Mouse (Mus musculus) activated CD4-positive, CD25-positive, alpha-beta regulatory T cell, adult 9 weeks (primary cell): ENCODE results near the gene Olfr115. TPM values are rescaled to one million over a fixed set of nuclear protein-coding genes. Genes with fewer than 3 reads are reported as not detected.

Source experiments
- polyA plus RNA-seq: library from polyadenylated mRNA; unstranded; fragments of 100-300 nt; shearing (Covaris generic); gene quantifications from one replicate; pipeline ENCODE4 v1.2.1, GENCODE M21; 2017

Gene Olfr115
- polyA plus RNA-seq: not detected

DNA sequence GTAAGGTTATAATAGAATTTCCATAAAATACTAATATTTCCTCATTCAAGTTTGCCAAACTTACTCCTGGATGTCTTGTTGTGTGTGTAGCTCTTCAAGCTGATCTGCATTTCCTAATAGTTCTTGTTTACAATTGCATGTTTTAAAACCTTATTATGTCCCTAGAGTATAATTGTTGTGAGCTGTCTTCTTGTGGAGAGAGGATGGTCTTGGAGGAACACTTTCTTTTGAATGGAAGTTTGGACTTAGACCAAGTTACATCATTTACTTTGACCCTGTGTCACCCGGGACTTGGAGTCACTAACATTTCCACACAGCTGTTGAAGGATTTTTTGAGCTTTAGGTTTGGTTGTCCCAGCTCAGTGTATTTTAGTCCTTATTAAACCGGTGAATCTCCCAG, at the start of gene Olfr115, which contains the start of gene Olfr116:
TSS of gene Olfr115 (minus strand) at position 101 of the 400 bp plus-strand sequence.
TSS of gene Olfr116 (minus strand) at position 191 of the 400 bp plus-strand sequence.

DNA sequence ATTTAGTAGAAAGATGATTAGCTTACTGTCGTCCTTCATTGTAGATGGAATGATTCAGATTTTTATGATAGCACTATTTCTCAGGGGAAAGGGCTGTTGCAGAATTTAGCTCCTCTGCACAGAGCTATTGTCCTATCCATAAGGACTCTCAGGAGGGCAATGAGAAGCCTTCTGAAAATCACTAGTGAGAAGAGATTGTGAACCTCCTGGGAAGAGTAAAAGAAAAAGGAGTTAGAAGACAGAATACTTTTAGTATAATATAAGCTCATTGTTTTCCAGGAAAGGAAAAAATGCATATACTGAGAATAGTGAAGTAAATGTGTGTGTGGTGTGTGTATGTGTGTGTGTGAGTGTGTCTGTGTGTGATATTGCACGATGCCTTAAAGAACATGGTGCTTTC, 39.8 kb upstream of the Olfr115 start, which contains the start of gene Olfr118:
TSS of gene Olfr118 (plus strand) at position 301 of the 400 bp plus-strand sequence.

DNA sequence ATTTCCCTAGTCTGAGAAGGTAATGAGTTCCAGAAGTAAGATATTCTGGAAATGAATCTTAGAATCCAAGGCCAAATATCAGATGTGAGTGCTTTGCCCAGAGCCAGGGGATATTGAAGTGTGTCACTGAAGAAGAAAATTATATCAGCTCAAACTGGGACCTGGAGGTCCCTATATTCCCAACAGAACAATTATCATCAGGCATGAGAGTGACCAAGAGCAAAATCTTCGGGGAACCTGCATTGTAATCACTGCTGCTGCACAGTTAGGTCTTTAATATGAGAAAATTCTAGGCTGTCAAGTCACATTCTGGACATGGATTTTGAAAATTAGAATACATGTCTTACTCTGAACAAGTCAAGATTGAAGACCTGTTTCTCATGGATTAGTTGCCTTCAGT, 36.8 kb upstream of the Olfr115 start, which contains the start of gene Olfr117:
TSS of gene Olfr117 (minus strand) at position 101 of the 400 bp plus-strand sequence.

DNA sequence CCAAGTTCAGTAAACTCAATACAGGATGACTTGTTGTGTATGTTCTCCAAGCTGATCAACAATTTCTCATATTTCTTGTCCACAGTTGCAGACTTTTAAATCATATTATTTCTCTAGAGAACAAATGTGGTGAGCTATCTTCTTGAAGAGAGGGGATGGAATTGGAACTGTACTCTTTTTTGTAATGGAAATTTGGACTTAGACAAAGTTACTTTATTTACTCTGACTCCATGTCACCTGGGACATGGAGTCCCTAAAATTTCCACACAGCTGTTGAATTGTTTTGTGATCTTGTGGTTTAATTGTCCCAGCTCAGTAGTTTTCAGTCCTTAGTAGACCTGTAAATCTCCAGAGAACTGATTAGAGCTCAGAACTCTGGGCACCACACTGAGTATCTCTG, 34.3 kb downstream of the Olfr115 start, which contains the start of gene Olfr114:
TSS of gene Olfr114 (minus strand) at position 101 of the 400 bp plus-strand sequence.

DNA sequence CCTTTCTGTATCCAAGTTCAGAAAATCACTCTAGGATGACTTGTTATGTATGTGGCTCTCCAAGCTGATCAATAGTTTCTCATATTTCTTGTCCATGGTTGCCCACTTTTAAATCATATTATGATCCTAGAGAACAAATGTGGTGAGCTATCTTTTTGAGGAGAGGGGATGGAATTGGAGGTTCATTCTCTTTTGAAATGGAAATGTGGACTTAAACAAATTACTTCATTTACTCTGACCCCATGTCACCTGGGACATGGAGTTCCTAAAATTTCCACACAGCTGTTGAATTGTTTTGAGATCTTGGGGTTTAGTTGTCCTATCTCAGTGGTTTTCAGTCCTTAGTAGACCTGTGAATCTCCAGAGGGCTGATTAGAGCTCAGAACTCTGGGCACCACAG, 49.3 kb downstream of the Olfr115 start, which contains the start of gene Olfr113:
TSS of gene Olfr113 (minus strand) at position 101 of the 400 bp plus-strand sequence.

DNA sequence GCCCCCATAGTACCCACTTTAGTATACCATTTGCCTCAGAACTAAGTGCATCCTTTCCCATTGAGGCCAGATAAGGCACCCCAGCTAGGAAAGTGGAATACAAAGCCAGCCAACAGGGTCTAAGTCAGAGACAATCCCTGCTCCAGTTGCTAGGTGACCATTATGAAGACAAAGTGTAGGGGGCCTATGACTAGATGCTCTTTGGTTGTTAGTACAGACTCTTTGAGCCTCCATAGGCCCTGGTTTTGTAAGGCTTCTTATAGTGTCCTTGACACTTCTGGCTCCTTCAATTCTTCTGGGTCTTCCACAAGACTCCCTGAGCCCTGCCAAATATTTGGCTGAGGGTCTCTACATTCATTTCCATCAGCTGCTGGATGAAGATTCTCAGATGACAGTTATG, 57.6 kb downstream of the Olfr115 start, which contains the start of gene Olfr112:
TSS of gene Olfr112 (minus strand) at position 101 of the 400 bp plus-strand sequence.

Other genes with a start within 250 kb of the Olfr115 start
- gene Olfr105-ps, start 248.1 kb downstream of the Olfr115 start, polyA plus RNA-seq: not detected
- not detected for gene Olfr106-ps, start 236.7 kb downstream of the Olfr115 start, polyA plus RNA-seq
- not detected for gene Olfr107, start 227.9 kb downstream of the Olfr115 start, polyA plus RNA-seq
- not detected for gene Olfr108, start 181.6 kb downstream of the Olfr115 start, polyA plus RNA-seq
- not detected for gene Olfr109, start 168.2 kb downstream of the Olfr115 start, polyA plus RNA-seq
- gene H2-M2, start 143.6 kb downstream of the Olfr115 start, polyA plus RNA-seq: not detected
- gene Olfr110, start 134.6 kb downstream of the Olfr115 start, polyA plus RNA-seq: not detected
- gene Olfr111, start 119.1 kb downstream of the Olfr115 start, polyA plus RNA-seq: not detected
- not detected for gene Olfr112, start 57.7 kb downstream of the Olfr115 start, polyA plus RNA-seq
- not detected for gene Olfr113, start 49.4 kb downstream of the Olfr115 start, polyA plus RNA-seq
- not detected for gene Olfr114, start 34.4 kb downstream of the Olfr115 start, polyA plus RNA-seq
- not detected for gene Olfr116, start 90 bp upstream of the Olfr115 start, polyA plus RNA-seq
- not detected for gene Olfr117, start 36.7 kb upstream of the Olfr115 start, polyA plus RNA-seq
- gene Olfr118, start 39.9 kb upstream of the Olfr115 start, polyA plus RNA-seq: not detected
- gene Olfr119, start 69.5 kb upstream of the Olfr115 start, polyA plus RNA-seq: not detected
- not detected for gene Olfr120, start 94.7 kb upstream of the Olfr115 start, polyA plus RNA-seq
- not detected for gene Olfr121, start 121.7 kb upstream of the Olfr115 start, polyA plus RNA-seq
- gene Olfr122, start 141.5 kb upstream of the Olfr115 start, polyA plus RNA-seq: not detected
- gene Olfr123, start 166.4 kb upstream of the Olfr115 start, polyA plus RNA-seq: not detected
- gene Olfr124, start 172.8 kb upstream of the Olfr115 start, polyA plus RNA-seq: not detected
- gene Olfr125, start 205.8 kb upstream of the Olfr115 start, polyA plus RNA-seq: not detected
- not detected for gene Olfr126, start 220.4 kb upstream of the Olfr115 start, polyA plus RNA-seq